ENCODE assay signal across 8 mouse cellular contexts in the genomic region with DNA sequence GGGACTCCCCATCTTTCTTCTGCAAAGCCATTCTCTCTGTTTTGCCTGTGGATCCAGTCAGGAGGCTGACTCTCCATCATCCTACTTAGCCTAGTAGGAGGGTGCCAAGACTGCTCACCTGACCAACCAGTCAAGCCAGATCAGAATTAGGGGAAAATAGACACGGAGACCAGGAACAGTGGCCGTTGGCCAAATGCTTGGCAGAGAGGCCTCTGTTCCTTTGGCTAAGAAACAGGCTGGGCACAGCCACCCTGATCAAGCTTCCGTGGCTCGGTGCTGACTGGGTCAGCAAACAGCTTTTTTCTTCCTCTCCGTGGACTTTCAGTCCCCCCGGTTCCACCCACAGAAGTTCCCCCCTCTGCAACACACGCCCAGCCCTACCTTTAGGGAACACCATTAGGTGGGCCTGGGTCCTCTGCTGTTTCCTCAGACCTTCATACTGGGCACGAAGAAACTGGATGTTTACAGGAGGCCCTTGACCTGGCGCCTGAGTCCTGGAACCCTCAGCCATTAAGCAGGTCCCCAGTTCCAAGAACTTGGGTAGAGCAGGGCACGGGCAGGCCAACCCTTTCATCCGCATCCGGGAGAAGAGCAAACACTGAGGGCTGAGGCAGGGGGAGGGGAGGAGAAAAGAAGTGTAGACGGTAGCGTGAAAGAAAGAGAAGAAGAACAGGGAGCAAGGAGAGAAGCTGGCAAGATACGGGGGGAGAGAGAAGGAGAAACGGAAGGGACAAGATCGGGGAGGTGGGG. TPM values are rescaled to one million over a fixed set of nuclear protein-coding genes. Genes with fewer than 3 reads are reported as not detected.
DNase-seq lines count a peak whose midpoint lies in the region; ATAC-seq and TF ChIP-seq lines count a peak whose summit lies in the region.

No protein-coding gene starts in this region.

- H3K36me3 ChIP-seq in midbrain, embryonic 11.5 days (ENCODE audit: control insufficient read depth, insufficient read depth, low read length) = no peaks in the 10 kb centered on the region
- H3K36me3 ChIP-seq in midbrain, embryonic 15.5 days (replicated peaks) = no peaks in the 10 kb centered on the region
- no peaks in the 10 kb centered on the region for H3K36me3 ChIP-seq in intestine, embryonic 16.5 days (ENCODE audit: control insufficient read depth, insufficient read depth, low read length)
- no peaks in the 10 kb centered on the region for H3K36me3 ChIP-seq in liver, embryonic 12.5 days
- peaks cover 5% of the 10 kb centered on the region; the same call in 1 of the 2 replicates for H3K36me3 ChIP-seq in small intestine, adult 2 months (ENCODE audit: control insufficient read depth, insufficient read depth, low read length)

- 0 out of 2 replicates have a peak, but pooled peaks cover 5% of the 10 kb centered on the region for H3K4me1 ChIP-seq in midbrain, embryonic 11.5 days (ENCODE audit: control insufficient read depth, insufficient read depth, low read length)
- H3K4me1 ChIP-seq in midbrain, embryonic 15.5 days = peaks cover 3% of the 10 kb centered on the region; the same call in 1 of the 2 replicates
- H3K4me1 ChIP-seq in brown adipose tissue, adult 24 weeks (ENCODE audit: control insufficient read depth, insufficient read depth, insufficient read length, low read length) = no peaks in the 10 kb centered on the region
- H3K4me1 ChIP-seq in intestine, embryonic 16.5 days (ENCODE audit: control insufficient read depth, insufficient read depth, low read length) = peaks cover 12% of the 10 kb centered on the region; the same call in 1 of the 2 replicates
- peaks cover 6% of the 10 kb centered on the region; the same call in 1 of the 2 replicates for H3K4me1 ChIP-seq in liver, embryonic 12.5 days
- peaks cover 10% of the 10 kb centered on the region; the same call in 1 of the 2 replicates for H3K4me1 ChIP-seq in small intestine, adult 2 months (ENCODE audit: control insufficient read depth, insufficient read depth, insufficient read length, low read length)

- no peak overlapping the region for H3K9ac ChIP-seq in midbrain, embryonic 11.5 days (ENCODE audit: low read length)
- H3K9ac ChIP-seq in midbrain, embryonic 15.5 days = no peak overlapping the region
- H3K9ac ChIP-seq in intestine, embryonic 16.5 days (ENCODE audit: low read depth, low read length) = peak overlapping the region; percentile 63
- H3K9ac ChIP-seq in liver, embryonic 12.5 days = no peak overlapping the region

- H3K27me3 ChIP-seq in midbrain, embryonic 11.5 days (ENCODE audit: control insufficient read depth, insufficient read depth, low read length) = no peaks in the 10 kb centered on the region
- H3K27me3 ChIP-seq in midbrain, embryonic 15.5 days (replicated peaks) = no peaks in the 10 kb centered on the region
- no peaks in the 10 kb centered on the region for H3K27me3 ChIP-seq in intestine, embryonic 16.5 days (replicated peaks; ENCODE audit: control insufficient read depth, insufficient read depth, low read length)
- H3K27me3 ChIP-seq in liver, embryonic 12.5 days (replicated peaks) = peaks cover 21% of the 10 kb centered on the region
- no peaks in the 10 kb centered on the region for H3K27me3 ChIP-seq in small intestine, adult 2 months (ENCODE audit: control insufficient read depth, insufficient read depth, low read length)

- WGBS in midbrain, embryonic 11.5 days = 44% methylated on average over 17 of the region's 17 CpGs
- WGBS in midbrain, embryonic 15.5 days = 41% methylated on average over 17 of the region's 17 CpGs
- 27% methylated on average over 17 of the region's 17 CpGs for WGBS in intestine, embryonic 16.5 days
- WGBS in liver, embryonic 12.5 days (ENCODE audit: insufficient replicate concordance) = 25% methylated on average over 17 of the region's 17 CpGs
- WGBS in small intestine, adult 2 months = 9% methylated on average over 17 of the region's 17 CpGs

- no peaks in the 10 kb centered on the region for H3K9me3 ChIP-seq in midbrain, embryonic 11.5 days (ENCODE audit: control insufficient read depth, low read length)
- H3K9me3 ChIP-seq in midbrain, embryonic 15.5 days = no peaks in the 10 kb centered on the region
- no peaks in the 10 kb centered on the region for H3K9me3 ChIP-seq in intestine, embryonic 16.5 days (ENCODE audit: control insufficient read depth, low read length)
- no peaks in the 10 kb centered on the region for H3K9me3 ChIP-seq in liver, embryonic 12.5 days (replicated peaks)

- no peak overlapping the region for H3K27ac ChIP-seq in midbrain, embryonic 11.5 days (ENCODE audit: low read depth, low read length)
- no peak overlapping the region for H3K27ac ChIP-seq in midbrain, embryonic 15.5 days
- no peak overlapping the region for H3K27ac ChIP-seq in brown adipose tissue, adult 24 weeks (replicated peaks; ENCODE audit: low read depth, low read length)
- peak overlapping the region; percentile 87 for H3K27ac ChIP-seq in intestine, embryonic 16.5 days (ENCODE audit: low read length)
- H3K27ac ChIP-seq in liver, embryonic 12.5 days = no peak overlapping the region
- peak overlapping the region; percentile 97 for H3K27ac ChIP-seq in small intestine, adult 2 months (ENCODE audit: insufficient read depth, low read depth, low read length)

- H3K4me2 ChIP-seq in midbrain, embryonic 11.5 days = no peak overlapping the region
- H3K4me2 ChIP-seq in midbrain, embryonic 15.5 days = no peak overlapping the region
- peak overlapping the region; percentile 40 for H3K4me2 ChIP-seq in intestine, embryonic 16.5 days (ENCODE audit: low read depth, low read length)
- H3K4me2 ChIP-seq in liver, embryonic 12.5 days = peak overlapping the region; percentile 48

- peak; percentile 77 for DNase-seq in midbrain, embryonic 11.5 days (ENCODE audit: low spot score, missing footprints)
- peak; percentile 23 for DNase-seq in gastrocnemius, postnatal 10 days
- DNase-seq in thymus, adult 18-20 months = no peak

- no peak overlapping the region for H3K4me3 ChIP-seq in midbrain, embryonic 11.5 days (ENCODE audit: low read depth, low read length)
- H3K4me3 ChIP-seq in midbrain, embryonic 15.5 days = no peak overlapping the region
- peak overlapping the region; percentile 9; the same call in 1 of the 2 replicates for H3K4me3 ChIP-seq in brown adipose tissue, adult 24 weeks (ENCODE audit: insufficient read depth, low read depth, low read length)
- H3K4me3 ChIP-seq in intestine, embryonic 16.5 days (ENCODE audit: low read length) = peak overlapping the region; percentile 51
- peak overlapping the region; percentile 20 for H3K4me3 ChIP-seq in liver, embryonic 12.5 days
- H3K4me3 ChIP-seq in small intestine, adult 2 months (ENCODE audit: low read depth, low read length) = peak overlapping the region; percentile 70

- TF ChIP-seq CTCF in small intestine, adult 2 months (IDR thresholded peaks at IDR 0.05; ENCODE audit: extremely low read depth, insufficient read length, insufficient replicate concordance, low read depth, low read length) = no peak

- no peak; the same call in 1 of the 2 replicates for TF ChIP-seq POLR2A in small intestine, adult 2 months (IDR thresholded peaks at IDR 0.05; ENCODE audit: low read depth, low read length)

- no peak for ATAC-seq in midbrain, embryonic 11.5 days (ENCODE audit: low FRiP score)
- ATAC-seq in midbrain, embryonic 15.5 days (replicated peaks) = no peak
- ATAC-seq in intestine, embryonic 16.5 days = peak; percentile 54
- ATAC-seq in liver, embryonic 12.5 days = no peak

RNA-seq across cellular contexts. Expression of gene D630039A03Rik, which starts 0.7 kb away (rescaled TPM):
- 0.04 TPM in 1 of 2 replicates, not detected in the other for polyA plus RNA-seq in midbrain, embryonic 11.5 days (2014; fragmentation: Nextera tagmentation; extraction: Ambion mirVana)
- polyA plus RNA-seq in midbrain, embryonic 15.5 days (2015; fragmentation: Nextera tagmentation; extraction: Ambion mirVana) = 0.05 and 0.08 TPM in 2 replicates
- polyA plus RNA-seq in brown adipose tissue, adult 24 weeks (2012; ENCODE audit: insufficient read depth, insufficient read length, missing spikeins) = not detected in 2 replicates
- total RNA-seq in gastrocnemius, postnatal 10 days (2021) = under 1 TPM; 0.09 to 0.14 TPM
- 13.3 and 14.1 TPM in 2 replicates for polyA plus RNA-seq in intestine, embryonic 16.5 days (2015; fragmentation: Nextera tagmentation; extraction: Ambion mirVana)
- polyA plus RNA-seq in liver, embryonic 12.5 days (2016; fragmentation: Nextera tagmentation; extraction: Ambion mirVana) = 0.39 and 0.51 TPM in 2 replicates
- polyA plus RNA-seq in small intestine, adult 2 months (2012; rRNA removed) = 3.2 and 13.4 TPM in 2 replicates

RNA-seq across cellular contexts. Expression of gene Txn1, which starts 40.8 kb away (rescaled TPM):
- polyA plus RNA-seq in midbrain, embryonic 11.5 days (2014; fragmentation: Nextera tagmentation; extraction: Ambion mirVana) = 404 and 408 TPM in 2 replicates
- polyA plus RNA-seq in midbrain, embryonic 15.5 days (2015; fragmentation: Nextera tagmentation; extraction: Ambion mirVana) = 255 and 270 TPM in 2 replicates
- 176 and 213 TPM in 2 replicates for polyA plus RNA-seq in brown adipose tissue, adult 24 weeks (2012; ENCODE audit: insufficient read depth, insufficient read length, missing spikeins)
- 100 to 1,000 TPM; 123 to 131 TPM for total RNA-seq in gastrocnemius, postnatal 10 days (2021)
- polyA plus RNA-seq in intestine, embryonic 16.5 days (2015; fragmentation: Nextera tagmentation; extraction: Ambion mirVana) = 666 and 671 TPM in 2 replicates
- polyA plus RNA-seq in liver, embryonic 12.5 days (2016; fragmentation: Nextera tagmentation; extraction: Ambion mirVana) = 278 and 288 TPM in 2 replicates
- polyA plus RNA-seq in small intestine, adult 2 months (2012; rRNA removed) = 67.4 and 181 TPM in 2 replicates

Comparison
In these comparisons a context has a peak if more than half of its experiments do, and no peak if none do; other contexts are left out.
1. DNase-seq: peak in midbrain, embryonic 11.5 days (single experiment) and gastrocnemius, postnatal 10 days (single experiment); none in thymus, adult 18-20 months (0 of 2).
2. H3K27ac ChIP-seq: peak in intestine, embryonic 16.5 days (single experiment) and small intestine, adult 2 months (single experiment); none in midbrain, embryonic 11.5 days (single experiment), midbrain, embryonic 15.5 days (single experiment), brown adipose tissue, adult 24 weeks (single experiment) and liver, embryonic 12.5 days (single experiment).
3. H3K4me2 ChIP-seq: peak in intestine, embryonic 16.5 days (single experiment) and liver, embryonic 12.5 days (single experiment); none in midbrain, embryonic 11.5 days (single experiment) and midbrain, embryonic 15.5 days (single experiment).
4. H3K4me3 ChIP-seq: peak in brown adipose tissue, adult 24 weeks (single experiment), intestine, embryonic 16.5 days (single experiment), liver, embryonic 12.5 days (single experiment) and small intestine, adult 2 months (single experiment); none in midbrain, embryonic 11.5 days (single experiment) and midbrain, embryonic 15.5 days (single experiment).